Mouse (Mus musculus) embryonic facial prominence, embryonic 15.5 days (tissue): ENCODE measurements around the gene Gfra1. TPM values are rescaled to one million over a fixed set of nuclear protein-coding genes. Genes with fewer than 3 reads are reported as not detected.

ENCODE experiments used
- ATAC-seq: fragments of 200-750 bp; cut with Nextera tagmentation; 2 replicates; pipeline ENCODE4 v1.8.0; 2017; ENCODE audit warnings: low read depth, moderate TSS enrichment; ENCODE audit not compliant: insufficient number of reproducible peaks, low FRiP score, low TSS enrichment
- H3K27ac ChIP-seq: fragments of 300-500 bp; sonication (generic); replicated peaks from 2 replicates; pipeline ENCODE4 v1.5.1; 2015; ENCODE audit warnings: mild to moderate bottlenecking, inconsistent platforms
- H3K27me3 ChIP-seq: fragments of 300-500 bp; sonication (generic); 2 replicates; pipeline ENCODE4 v1.6.1; 2015; ENCODE audit warnings: inconsistent platforms
- H3K36me3 ChIP-seq: fragments of 300-500 bp; sonication (generic); 2 replicates; pipeline ENCODE4 v1.6.1; 2015; ENCODE audit warnings: mild to moderate bottlenecking, inconsistent platforms
- H3K4me1 ChIP-seq: fragments of 300-500 bp; sonication (generic); 2 replicates; pipeline ENCODE4 v1.6.1; 2015; ENCODE audit warnings: inconsistent platforms
- H3K4me2 ChIP-seq: fragments of 300-500 bp; sonication (generic); replicated peaks from 2 replicates; pipeline ENCODE4 v1.6.1; 2015; ENCODE audit warnings: mild to moderate bottlenecking, inconsistent platforms
- H3K4me3 ChIP-seq: fragments of 300-500 bp; sonication (generic); replicated peaks from 2 replicates; pipeline ENCODE4 v1.5.1; 2015; ENCODE audit warnings: mild to moderate bottlenecking, inconsistent platforms
- H3K9ac ChIP-seq: fragments of 300-500 bp; sonication (generic); 2 replicates; pipeline ENCODE4 v1.6.1; 2015; ENCODE audit warnings: inconsistent platforms
- H3K9me3 ChIP-seq: fragments of 300-500 bp; sonication (generic); replicated peaks from 2 replicates; pipeline ENCODE4 v1.6.1; 2016; ENCODE audit warnings: inconsistent platforms
- WGBS: fragments of 180-500 bp; shearing (Covaris S2); methylation state at CpG from one replicate; pipeline ENCODE4 v1.1.7; 2015; 5-methylcytosine and 5-hydroxymethylcytosine counted together
- polyA plus RNA-seq: library from polyadenylated mRNA; unstranded; fragments of >200 nt; fragmentation: Nextera tagmentation; extraction: Ambion mirVana; gene quantifications from 2 replicates; pipeline ENCODE4 v1.2.1, GENCODE M21; 2015

Gene Gfra1
- polyA plus RNA-seq, 1 experiment from 2014 or later: 55.4 TPM

- Histone ChIP-seq H3K27ac (no peak overlapping the region), H3K36me3 (no peaks in the 10 kb centered on the region), H3K4me2 (peak overlapping the region; percentile 97), H3K4me3 (peak overlapping the region; percentile 54), H3K9ac (no peak overlapping the region), H3K4me1 (peaks cover 53% of the 10 kb centered on the region), H3K27me3 (peaks cover 52% of the 10 kb centered on the region), H3K9me3 (no peaks in the 10 kb centered on the region)
- WGBS: 5% methylated on average over 16 of the region's 16 CpGs
- 0 out of 2 replicates have a peak, but pooled peaks have one; percentile 35 for ATAC-seq
Measured at GRCm38 (mm10) chr19:58456491-58457061, 867 bp upstream of the Gfra1 start.

DNA sequence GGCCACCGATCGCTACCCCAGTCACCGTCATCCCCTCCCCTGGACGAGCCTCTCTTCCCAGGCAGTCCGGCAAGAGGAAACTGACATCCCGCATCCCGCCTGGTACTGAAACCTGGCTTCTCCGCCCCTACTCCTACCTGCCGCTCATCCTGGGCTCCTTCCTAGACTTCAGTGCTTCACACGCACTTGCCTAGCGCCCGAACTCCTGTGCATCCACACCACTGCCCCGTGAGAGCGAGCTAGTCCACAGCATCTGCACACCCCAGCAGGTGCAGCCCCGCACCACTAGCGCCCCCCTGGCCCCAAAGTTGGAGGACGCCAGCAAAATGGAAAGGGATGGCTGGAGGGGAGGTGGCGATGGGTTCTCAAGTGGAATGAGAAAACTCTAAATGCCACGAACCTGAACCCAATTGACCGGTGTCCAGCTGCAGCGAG lies 631 bp downstream of the Gfra1 start:
- Histone ChIP-seq H3K27me3 (peaks cover 55% of the 10 kb centered on the region), H3K9ac (peak overlapping the region; percentile 35), H3K4me1 (peaks cover 65% of the 10 kb centered on the region), H3K36me3 (no peaks in the 10 kb centered on the region), H3K9me3 (no peaks in the 10 kb centered on the region), H3K27ac (peak overlapping the region; percentile 34; the same call in 1 of the 2 replicates), H3K4me3 (peak overlapping the region; percentile 54), H3K4me2 (peak overlapping the region; percentile 97)
- peak; percentile 32; the same call in 1 of the 2 replicates for ATAC-seq
- WGBS: under 1% methylated on average over 21 of the region's 21 CpGs

DNA sequence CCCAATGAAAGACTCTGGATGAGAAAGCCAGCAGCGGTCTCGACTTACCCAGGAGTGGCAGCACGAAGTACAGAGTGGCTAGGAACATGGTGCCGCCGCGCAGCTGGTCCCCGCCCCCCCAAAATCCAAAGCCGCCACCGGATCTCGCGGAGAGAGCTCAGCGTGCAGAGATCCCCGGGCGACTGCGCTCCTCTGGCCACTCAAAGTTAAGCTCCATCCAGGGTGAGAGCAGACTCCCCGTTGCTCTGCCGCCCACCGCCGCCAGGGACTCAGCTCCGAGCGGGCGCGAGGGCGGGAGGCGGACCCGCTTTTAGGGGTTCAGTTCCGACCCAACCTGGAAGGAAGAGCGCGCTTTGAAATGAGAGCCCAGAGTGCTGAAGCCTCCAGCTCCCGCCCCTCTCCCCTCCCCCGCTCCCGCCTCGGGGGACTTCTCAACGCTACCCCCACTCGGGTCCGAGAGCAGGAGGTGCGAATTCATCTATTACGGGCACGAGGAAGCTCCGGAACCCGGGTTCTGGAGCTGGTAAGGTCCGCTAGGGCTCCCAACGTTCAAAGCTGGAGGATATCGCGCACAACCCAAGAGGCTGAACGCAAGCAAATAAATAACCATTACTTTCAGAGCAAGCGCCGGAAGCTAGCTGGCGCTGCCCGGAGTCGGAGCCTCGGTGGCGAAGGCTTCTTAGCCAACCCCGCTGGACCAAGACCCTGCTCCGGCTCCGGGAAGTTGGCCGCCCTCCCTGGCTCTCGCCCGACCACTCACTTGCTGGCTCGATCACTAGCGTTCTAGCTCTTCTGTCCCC lies 1.2 kb downstream of the Gfra1 start:
- peaks cover 65% of the 10 kb centered on the region for H3K4me1 ChIP-seq
- ATAC-seq: 0 out of 2 replicates have a peak, but pooled peaks have one; percentile 13

DNA sequence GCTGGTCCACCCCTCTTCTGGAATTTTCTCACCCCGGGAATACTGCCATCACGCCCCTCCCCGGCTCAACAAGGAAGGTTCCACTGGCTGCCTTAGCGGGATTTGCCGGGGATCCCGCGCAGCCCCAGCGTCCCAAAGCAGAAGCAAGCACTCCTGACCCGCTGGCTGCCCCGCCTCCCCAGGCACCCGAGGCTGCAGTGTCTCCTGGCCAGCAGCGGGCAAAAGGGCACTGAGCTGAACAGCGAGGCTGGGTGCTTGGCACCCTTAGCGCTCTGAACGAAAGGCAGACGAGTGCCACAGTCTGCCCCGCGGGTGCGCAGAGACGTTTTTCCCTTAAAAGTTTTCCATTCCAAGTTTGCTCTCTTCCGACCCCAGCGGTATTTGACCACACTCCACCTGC lies 2.1 kb downstream of the Gfra1 start:
- H3K9me3 ChIP-seq: no peaks in the 10 kb centered on the region
- H3K4me3 ChIP-seq: peak overlapping the region; percentile 54
- H3K4me1 ChIP-seq: peaks cover 65% of the 10 kb centered on the region
- under 1% methylated on average over 22 of the region's 22 CpGs for WGBS
- peak overlapping the region; percentile 35; the same call in 1 of the 2 replicates for H3K9ac ChIP-seq
- H3K27ac ChIP-seq: peak overlapping the region; percentile 44; the same call in 1 of the 2 replicates
- no peak for ATAC-seq
- peaks cover 55% of the 10 kb centered on the region for H3K27me3 ChIP-seq
- H3K4me2 ChIP-seq: peak overlapping the region; percentile 97
- H3K36me3 ChIP-seq: no peaks in the 10 kb centered on the region

More for the DNA sequence above, 1.2 kb downstream of the Gfra1 start:
- Histone ChIP-seq H3K4me3 (peak overlapping the region; percentile 54), H3K27me3 (peaks cover 55% of the 10 kb centered on the region), H3K4me2 (peak overlapping the region; percentile 97), H3K9me3 (no peaks in the 10 kb centered on the region), H3K27ac (peak overlapping the region; percentile 44; the same call in 1 of the 2 replicates), H3K36me3 (no peaks in the 10 kb centered on the region), H3K9ac (peak overlapping the region; percentile 35)
- under 1% methylated on average over 61 of the region's 61 CpGs for WGBS

DNA sequence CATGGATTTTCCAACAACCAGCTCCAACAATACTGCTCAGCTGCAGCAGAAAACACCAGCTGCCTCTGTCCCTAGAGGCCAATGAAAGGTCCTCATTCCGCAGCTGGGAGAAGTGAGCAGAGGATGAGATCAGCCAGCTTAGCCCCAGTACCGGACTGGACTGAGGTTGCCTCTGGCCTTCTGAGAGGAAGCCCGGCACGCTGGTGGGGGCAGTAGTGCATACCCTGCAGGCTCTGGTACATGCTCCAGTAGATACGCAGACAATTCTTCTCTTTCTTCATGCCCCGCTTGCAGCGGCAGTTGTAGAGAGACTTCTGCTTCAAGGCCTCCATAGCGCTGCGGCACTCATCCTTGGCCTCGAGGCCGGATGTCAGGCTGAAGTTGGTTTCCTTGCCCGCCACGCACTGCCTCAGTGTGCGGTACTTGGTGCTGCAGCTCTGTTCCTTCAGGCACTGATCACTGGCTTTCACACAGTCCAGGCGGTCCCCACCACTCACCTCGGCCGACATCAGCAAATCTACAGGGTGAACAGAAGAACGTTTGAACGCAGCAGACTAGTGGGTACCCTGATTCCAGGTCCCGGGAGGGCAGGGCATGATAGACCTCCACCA lies 2.7 kb downstream of the Gfra1 start:
- Histone ChIP-seq H3K4me2 (peak overlapping the region; percentile 97), H3K27me3 (peaks cover 55% of the 10 kb centered on the region), H3K27ac (no peak overlapping the region), H3K9ac (no peak overlapping the region; the same call in 1 of the 2 replicates), H3K4me1 (peaks cover 65% of the 10 kb centered on the region), H3K36me3 (no peaks in the 10 kb centered on the region), H3K4me3 (peak overlapping the region; percentile 54), H3K9me3 (no peaks in the 10 kb centered on the region)
- no peak for ATAC-seq
- 9% methylated on average over 20 of the region's 20 CpGs for WGBS

GRCm38 (mm10) chr19:58452178-58452819 lies 3.4 kb downstream of the Gfra1 start:
- Histone ChIP-seq H3K27me3 (peaks cover 55% of the 10 kb centered on the region), H3K9ac (no peak overlapping the region), H3K9me3 (no peaks in the 10 kb centered on the region), H3K4me1 (peaks cover 65% of the 10 kb centered on the region), H3K27ac (no peak overlapping the region), H3K36me3 (no peaks in the 10 kb centered on the region), H3K4me3 (peak overlapping the region; percentile 54; the same call in 1 of the 2 replicates), H3K4me2 (peak overlapping the region; percentile 97; the same call in 1 of the 2 replicates)
- ATAC-seq: no peak
- 44% methylated on average over 8 of the region's 8 CpGs for WGBS

GRCm38 (mm10) chr19:58451323-58451722 lies 4.4 kb downstream of the Gfra1 start:
- Histone ChIP-seq H3K36me3 (no peaks in the 10 kb centered on the region), H3K4me1 (peaks cover 59% of the 10 kb centered on the region), H3K9ac (no peak overlapping the region), H3K4me2 (peak overlapping the region; percentile 9), H3K9me3 (no peaks in the 10 kb centered on the region), H3K27ac (peak overlapping the region; percentile 17; the same call in 1 of the 2 replicates), H3K4me3 (0 out of 2 replicates have a peak overlapping the region, but pooled peaks have one; percentile 6), H3K27me3 (peaks cover 49% of the 10 kb centered on the region)
- 11% methylated on average over 6 of the region's 6 CpGs for WGBS
- no peak for ATAC-seq

GRCm38 (mm10) chr19:58450716-58451115 lies 5.0 kb downstream of the Gfra1 start:
- H3K4me1 ChIP-seq: peaks cover 53% of the 10 kb centered on the region
- H3K4me2 ChIP-seq: peak overlapping the region; percentile 9; the same call in 1 of the 2 replicates
- WGBS: 35% methylated on average over 5 of the region's 5 CpGs
- no peak overlapping the region for H3K27ac ChIP-seq
- H3K4me3 ChIP-seq: 0 out of 2 replicates have a peak overlapping the region, but pooled peaks have one; percentile 6
- H3K36me3 ChIP-seq: no peaks in the 10 kb centered on the region
- no peak overlapping the region for H3K9ac ChIP-seq
- H3K9me3 ChIP-seq: no peaks in the 10 kb centered on the region
- H3K27me3 ChIP-seq: peaks cover 44% of the 10 kb centered on the region
- ATAC-seq: no peak

GRCm38 (mm10) chr19:58442785-58443732 lies 12.7 kb downstream of the Gfra1 start:
- Histone ChIP-seq H3K4me3 (no peak overlapping the region), H3K4me1 (0 out of 2 replicates have a peak, but pooled peaks cover 5% of the 10 kb centered on the region), H3K36me3 (no peaks in the 10 kb centered on the region), H3K4me2 (no peak overlapping the region), H3K27ac (no peak overlapping the region), H3K9ac (no peak overlapping the region), H3K9me3 (no peaks in the 10 kb centered on the region), H3K27me3 (no peaks in the 10 kb centered on the region)
- no peak for ATAC-seq
- 53% methylated on average over 10 of the region's 10 CpGs for WGBS

GRCm38 (mm10) chr19:58441785-58442184 lies 13.9 kb downstream of the Gfra1 start:
- Histone ChIP-seq H3K9ac (no peak overlapping the region), H3K9me3 (no peaks in the 10 kb centered on the region), H3K4me3 (no peak overlapping the region), H3K27ac (no peak overlapping the region), H3K4me2 (no peak overlapping the region), H3K36me3 (no peaks in the 10 kb centered on the region), H3K27me3 (no peaks in the 10 kb centered on the region), H3K4me1 (peaks cover 11% of the 10 kb centered on the region)
- WGBS: 61% methylated on average over 7 of the region's 7 CpGs
- no peak for ATAC-seq
